Mouse (Mus musculus) small intestine, adult 10 weeks (tissue): ENCODE measurements around the gene Gm21739. TPM values are rescaled to one million over a fixed set of nuclear protein-coding genes. Genes with fewer than 3 reads are reported as not detected.

Experiments used
- polyA plus RNA-seq: library from polyadenylated mRNA; stranded (reverse); fragments of 350-450 nt; fragmentation: Illumina TruSeq; extraction: RNeasy Lipid Tissue Mini Kit (QIAGEN cat#74804); gene quantifications from one replicate; pipeline ENCODE4 v1.2.3, GENCODE M21; 2014; ENCODE audit warnings: low replicate concordance

Gene Gm21739
- polyA plus RNA-seq = not detected

GRCm38 (mm10) chrY:44264344-44264743, at the start of gene Gm21739:
Gm21739 (minus strand) TSS chrY:44264444.

